Mouse (Mus musculus) lung, embryonic 16.5 days (tissue): ENCODE measurements at regions not wholly inside any gene's neighbourhood (a gene's known extent, or its start where the extent isn't known, plus 50 kb on each side); places are given as distances from the start of the nearest gene placed in this dataset.

ENCODE experiments used
- ATAC-seq: fragments of 200-750 bp; cut with Nextera tagmentation; 2 replicates; pipeline ENCODE4 v1.8.0; 2017; ENCODE audit warnings: low read depth, mild to moderate bottlenecking, moderate library complexity
- H3K27ac ChIP-seq: fragments of 300-500 bp; sonication (generic); 2 replicates; pipeline ENCODE4 v1.5.1; 2014; ENCODE audit warnings: mild to moderate bottlenecking, control low read depth, low read length
- H3K27me3 ChIP-seq: fragments of 300-500 bp; sonication (generic); 2 replicates; pipeline ENCODE4 v1.6.1; 2014; ENCODE audit warnings: low read depth, low read length, mixed read lengths; ENCODE audit not compliant: control insufficient read depth, insufficient read depth
- H3K36me3 ChIP-seq: fragments of 300-500 bp; sonication (generic); 2 replicates; pipeline ENCODE4 v1.6.1; 2014; ENCODE audit warnings: low read length; ENCODE audit not compliant: control insufficient read depth, insufficient read depth
- H3K4me1 ChIP-seq: fragments of 300-500 bp; sonication (generic); replicated peaks from 2 replicates; pipeline ENCODE4 v1.6.1; 2014; ENCODE audit warnings: low read length, mixed read lengths; ENCODE audit not compliant: control insufficient read depth, insufficient read depth
- H3K4me2 ChIP-seq: fragments of 300-500 bp; sonication (generic); 2 replicates; pipeline ENCODE4 v1.6.1; 2014; ENCODE audit warnings: low read depth, low read length, control low read depth
- H3K4me3 ChIP-seq: fragments of 300-500 bp; sonication (generic); 2 replicates; pipeline ENCODE4 v1.5.1; 2014; ENCODE audit warnings: mild to moderate bottlenecking, low read length, control low read depth
- H3K9ac ChIP-seq: fragments of 300-500 bp; sonication (generic); 2 replicates; pipeline ENCODE4 v1.6.1; 2014; ENCODE audit warnings: low read length, control low read depth
- H3K9me3 ChIP-seq: fragments of 300-500 bp; sonication (generic); 2 replicates; pipeline ENCODE4 v1.6.1; 2016; ENCODE audit warnings: low read length; ENCODE audit not compliant: control insufficient read depth
- WGBS: fragments of 180-500 bp; shearing (Covaris S2); extraction: QIAGEN DNeasy Blood & Tissue Kit; methylation state at CpG from one replicate; pipeline ENCODE4 v1.1.7; 2014; 5-methylcytosine and 5-hydroxymethylcytosine counted together

- no peak for ATAC-seq
- Histone ChIP-seq H3K4me3 (no peak overlapping the region), H3K27ac (no peak overlapping the region), H3K4me2 (peak overlapping the region; percentile 26; the same call in 1 of the 2 replicates), H3K4me1 (peaks cover 4% of the 10 kb centered on the region; the same call in 1 of the 2 replicates), H3K9me3 (no peaks in the 10 kb centered on the region), H3K36me3 (no peaks in the 10 kb centered on the region), H3K9ac (no peak overlapping the region), H3K27me3 (no peaks in the 10 kb centered on the region)
- 6% methylated on average over 5 of the region's 5 CpGs for WGBS
Measured at GRCm38 (mm10) chr17:4266487-4266886, 570.4 kb upstream of the Nox3 start.

- H3K36me3 ChIP-seq, result no peaks in the 10 kb centered on the region
- no peaks in the 10 kb centered on the region for H3K27me3 ChIP-seq
- no peak overlapping the region for H3K4me3 ChIP-seq
- H3K27ac ChIP-seq, result no peak overlapping the region
- H3K4me1 ChIP-seq, result peaks cover 4% of the 10 kb centered on the region; the same call in 1 of the 2 replicates
- 46% methylated on average over 5 of the region's 5 CpGs for WGBS
- no peak overlapping the region for H3K4me2 ChIP-seq
- no peaks in the 10 kb centered on the region for H3K9me3 ChIP-seq
- H3K9ac ChIP-seq, result no peak overlapping the region
- ATAC-seq, result no peak
Measured at GRCm38 (mm10) chr17:4268380-4268779, 572.3 kb upstream of the Nox3 start.

- Histone ChIP-seq H3K27ac (no peak overlapping the region), H3K9ac (no peak overlapping the region), H3K4me2 (no peak overlapping the region), H3K27me3 (no peaks in the 10 kb centered on the region), H3K4me1 (no peaks in the 10 kb centered on the region), H3K36me3 (no peaks in the 10 kb centered on the region), H3K9me3 (no peaks in the 10 kb centered on the region), H3K4me3 (no peak overlapping the region)
- WGBS, result 51% methylated on average over 5 of the region's 5 CpGs
- peak; percentile 38; the same call in 1 of the 2 replicates for ATAC-seq
Measured at GRCm38 (mm10) chr17:4272456-4272855, 576.4 kb upstream of the Nox3 start.

GRCm38 (mm10) chr17:4276722-4277121 lies 580.7 kb upstream of the Nox3 start:
- 71% methylated on average over 4 of the region's 4 CpGs for WGBS

GRCm38 (mm10) chr17:4278239-4278827 lies 582.3 kb upstream of the Nox3 start:
- Histone ChIP-seq H3K4me3 (no peak overlapping the region), H3K9me3 (no peaks in the 10 kb centered on the region), H3K27me3 (no peaks in the 10 kb centered on the region), H3K4me2 (no peak overlapping the region), H3K9ac (no peak overlapping the region), H3K36me3 (no peaks in the 10 kb centered on the region), H3K27ac (no peak overlapping the region), H3K4me1 (0 out of 2 replicates have a peak, but pooled peaks cover 3% of the 10 kb centered on the region)
- ATAC-seq, result 0 out of 2 replicates have a peak, but pooled peaks have one; percentile 15
- WGBS, result 52% methylated on average over 4 of the region's 4 CpGs

More at GRCm38 (mm10) chr17:4276722-4277121, 580.7 kb upstream of the Nox3 start:
- H3K36me3 ChIP-seq, result no peaks in the 10 kb centered on the region
- H3K4me3 ChIP-seq, result no peak overlapping the region
- ATAC-seq, result no peak
- H3K9ac ChIP-seq, result no peak overlapping the region
- no peak overlapping the region for H3K27ac ChIP-seq
- 0 out of 2 replicates have a peak, but pooled peaks cover 3% of the 10 kb centered on the region for H3K4me1 ChIP-seq
- no peaks in the 10 kb centered on the region for H3K9me3 ChIP-seq
- H3K4me2 ChIP-seq, result no peak overlapping the region
- H3K27me3 ChIP-seq, result no peaks in the 10 kb centered on the region

- H3K36me3 ChIP-seq, result no peaks in the 10 kb centered on the region
- H3K27me3 ChIP-seq, result no peaks in the 10 kb centered on the region
- no peak overlapping the region for H3K27ac ChIP-seq
- no peaks in the 10 kb centered on the region for H3K9me3 ChIP-seq
- H3K4me1 ChIP-seq, result 0 out of 2 replicates have a peak, but pooled peaks cover 3% of the 10 kb centered on the region
- ATAC-seq, result no peak
- 68% methylated on average over 5 of the region's 5 CpGs for WGBS
- no peak overlapping the region for H3K4me3 ChIP-seq
- no peak overlapping the region for H3K4me2 ChIP-seq
- no peak overlapping the region for H3K9ac ChIP-seq
Measured at GRCm38 (mm10) chr17:4281451-4281850, 585.4 kb upstream of the Nox3 start.

GRCm38 (mm10) chr17:4291418-4291817 lies 595.4 kb upstream of the Nox3 start:
- ATAC-seq, result peak; percentile 67; the same call in 1 of the 2 replicates
- no peak overlapping the region for H3K27ac ChIP-seq
- H3K4me2 ChIP-seq, result no peak overlapping the region
- no peaks in the 10 kb centered on the region for H3K4me1 ChIP-seq
- no peaks in the 10 kb centered on the region for H3K36me3 ChIP-seq
- no peak overlapping the region for H3K4me3 ChIP-seq
- H3K27me3 ChIP-seq, result no peaks in the 10 kb centered on the region
- no peak overlapping the region for H3K9ac ChIP-seq
- WGBS, result 46% methylated on average over 2 of the region's 2 CpGs
- H3K9me3 ChIP-seq, result no peaks in the 10 kb centered on the region

GRCm38 (mm10) chr17:4296521-4297155 lies 600.6 kb upstream of the Nox3 start:
- Histone ChIP-seq H3K4me1 (peaks cover 4% of the 10 kb centered on the region; the same call in 1 of the 2 replicates), H3K27ac (no peak overlapping the region), H3K36me3 (no peaks in the 10 kb centered on the region), H3K9me3 (no peaks in the 10 kb centered on the region), H3K27me3 (no peaks in the 10 kb centered on the region), H3K4me3 (no peak overlapping the region), H3K4me2 (no peak overlapping the region), H3K9ac (no peak overlapping the region)
- peak; percentile 17; the same call in 1 of the 2 replicates for ATAC-seq
- WGBS, result 70% methylated on average over 6 of the region's 6 CpGs

GRCm38 (mm10) chr17:4297156-4297535 lies 601.1 kb upstream of the Nox3 start:
- 0 out of 2 replicates have a peak, but pooled peaks have one; percentile 45 for ATAC-seq
- Histone ChIP-seq H3K4me3 (no peak overlapping the region), H3K9ac (no peak overlapping the region), H3K36me3 (no peaks in the 10 kb centered on the region), H3K27ac (no peak overlapping the region), H3K4me2 (no peak overlapping the region), H3K4me1 (peaks cover 4% of the 10 kb centered on the region; the same call in 1 of the 2 replicates), H3K9me3 (no peaks in the 10 kb centered on the region), H3K27me3 (no peaks in the 10 kb centered on the region)
- 41% methylated on average over 1 of the region's 1 CpGs for WGBS
